Mouse (Mus musculus) liver, adult 2 months (tissue): ENCODE results near the gene Cxcr2.

Experiments
- CTCF ChIP-seq: fragments of 200-500 bp; IDR thresholded peaks from 2 replicates; pipeline ENCODE4 v1.5.1; 2011; ENCODE audit warnings: low read depth, low read length, control low read depth
- POLR2A ChIP-seq: fragments of 200-500 bp; IDR thresholded peaks from 2 replicates; pipeline ENCODE4 v1.6.1; 2011; ENCODE audit warnings: low read length, control low read depth; ENCODE audit not compliant: insufficient read depth; ENCODE audit errors: extremely low read depth

DNA sequence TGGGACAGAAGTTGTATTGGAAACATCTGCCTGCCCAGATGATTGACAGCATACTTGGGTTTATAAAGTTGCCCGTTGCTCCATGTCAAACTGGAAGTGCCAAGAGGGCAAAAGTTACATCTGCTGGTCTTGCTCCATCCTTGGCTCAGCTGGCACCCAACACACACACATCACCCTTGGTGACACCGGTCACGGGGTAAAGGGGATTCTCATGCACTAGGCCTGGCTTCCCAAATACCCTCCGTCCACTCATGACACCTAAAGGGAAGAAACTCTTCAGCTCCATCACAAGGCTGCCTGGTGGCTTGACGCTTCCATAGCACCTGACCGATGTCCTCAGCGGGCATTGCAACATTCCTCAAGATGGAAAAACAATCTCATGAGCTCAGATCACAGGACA, 36.7 kb downstream of the Cxcr2 start:
- TF ChIP-seq CTCF (no peak), POLR2A (no peak)
